Mouse (Mus musculus): Measurements from ENCODE around the gene Cd4.
A peak's percentile ranks its signal among the peaks of the same experiment; 100 is the strongest.

The Cd4 gene

GRCm38 (mm10) chr6:124885956-124886381 lies 2.1 kb downstream of the Cd4 start:
- DNase-seq (ENCODE audit: low read depth, low spot score), result no peak

- DNase-seq (ENCODE audit: low read depth, low spot score), result no peak
These were observed 3.1 kb downstream of the Cd4 start for GRCm38 (mm10) chr6:124884714-124885500.

- DNase-seq (ENCODE audit: low read depth, low spot score), result no peak
These were observed 4.7 kb downstream of the Cd4 start for GRCm38 (mm10) chr6:124883351-124883750.

GRCm38 (mm10) chr6:124881821-124882220 lies 6.2 kb downstream of the Cd4 start:
- no peak for DNase-seq (ENCODE audit: low read depth, low spot score)

- DNase-seq (ENCODE audit: low read depth, low spot score), result no peak
These were observed 8.6 kb downstream of the Cd4 start for GRCm38 (mm10) chr6:124879390-124879789.

- no peak for DNase-seq (ENCODE audit: low read depth, low spot score)
These were observed 13.7 kb downstream of the Cd4 start for GRCm38 (mm10) chr6:124874348-124874747.

- no peak for DNase-seq (ENCODE audit: low read depth, low spot score)
These were observed 21.5 kb downstream of the Cd4 start for GRCm38 (mm10) chr6:124866560-124866959.

GRCm38 (mm10) chr6:124865766-124866362 lies 22.2 kb downstream of the Cd4 start:
- DNase-seq (ENCODE audit: low read depth, low spot score), result no peak

GRCm38 (mm10) chr6:124863658-124864298 lies 24.2 kb downstream of the Cd4 start, which contains the start of gene Gpr162:
Gpr162 (minus strand) TSS chr6:124863983.
- no peak for DNase-seq (ENCODE audit: low read depth, low spot score)

GRCm38 (mm10) chr6:124863125-124863657 lies 24.8 kb downstream of the Cd4 start:
- no peak for DNase-seq (ENCODE audit: low read depth, low spot score)

- DNase-seq (ENCODE audit: low read depth, low spot score), result no peak
These were observed 25.5 kb downstream of the Cd4 start for GRCm38 (mm10) chr6:124862406-124863124.

- no peak for DNase-seq (ENCODE audit: low read depth, low spot score)
These were observed 26.2 kb downstream of the Cd4 start for GRCm38 (mm10) chr6:124861802-124862201.

GRCm38 (mm10) chr6:124861266-124861665 lies 26.8 kb downstream of the Cd4 start:
- DNase-seq (ENCODE audit: low read depth, low spot score), result no peak

- no peak for DNase-seq (ENCODE audit: low read depth, low spot score)
These were observed 27.5 kb downstream of the Cd4 start for GRCm38 (mm10) chr6:124860511-124860910.

GRCm38 (mm10) chr6:124859725-124860124 lies 28.3 kb downstream of the Cd4 start:
- peak; percentile 93 for DNase-seq (ENCODE audit: low read depth, low spot score)

- DNase-seq (ENCODE audit: low read depth, low spot score), result no peak
These were observed 29.3 kb downstream of the Cd4 start for GRCm38 (mm10) chr6:124858561-124859318.

GRCm38 (mm10) chr6:124857840-124858530 lies 30.0 kb downstream of the Cd4 start:
- peak; percentile 21 for DNase-seq (ENCODE audit: low read depth, low spot score)

- peak; percentile 80 for DNase-seq (ENCODE audit: low read depth, low spot score)
These were observed 30.8 kb downstream of the Cd4 start, which contains the start of gene P3h3 for GRCm38 (mm10) chr6:124856916-124857839. P3h3 (minus strand) TSS chr6:124857752.

GRCm38 (mm10) chr6:124856321-124856720 lies 31.7 kb downstream of the Cd4 start:
- DNase-seq (ENCODE audit: low read depth, low spot score), result peak; percentile 17

Measured in 3T3-L1 (cell line).